Mouse (Mus musculus): ENCODE measurements around the gene Zbtb46. TPM values are rescaled to one million over a fixed set of nuclear protein-coding genes. Genes with fewer than 3 reads are reported as not detected.

The Zbtb46 gene
- polyA plus RNA-seq, 1 experiment = 7.7 TPM

- no peaks in the 10 kb centered on the region for H3K36me3 ChIP-seq (ENCODE audit: control insufficient read depth, insufficient read depth, low read length)
- H3K27ac ChIP-seq (ENCODE audit: insufficient read depth, low read depth, low read length) = no peak within 1 kb of the TSS
- 66% methylated on average over 31 of the region's 31 CpGs for WGBS
- no peak for TF ChIP-seq POLR2A (IDR thresholded peaks at IDR 0.05; ENCODE audit: low read depth, low read length)
- no peak for TF ChIP-seq CTCF (conservative IDR thresholded peaks at IDR 0.05; ENCODE audit: insufficient read depth, insufficient read length, low read depth, low read length)
- H3K4me1 ChIP-seq (ENCODE audit: control insufficient read depth, insufficient read depth, low read length) = no peaks in the 10 kb centered on the region
- H3K27me3 ChIP-seq (replicated peaks; ENCODE audit: control insufficient read depth, insufficient read depth, low read length) = no peaks in the 10 kb centered on the region
- DNase-seq = no peak
- H3K4me3 ChIP-seq (ENCODE audit: insufficient read depth, low read depth, low read length) = no peak within 1 kb of the TSS
Observed at GRCm38 (mm10) chr2:181493156-181493927, 34.1 kb upstream of the Zbtb46 start, which contains the start of gene Abhd16b. TSS of gene Abhd16b (plus strand) at chr2:181493206.

- whole genome bisulfite sequencing = 35% methylated on average over 3 of the region's 3 CpGs
- H3K36me3 ChIP-seq (ENCODE audit: control insufficient read depth, insufficient read depth, low read length) = no peaks in the 10 kb centered on the region
- TF ChIP-seq POLR2A (IDR thresholded peaks at IDR 0.05; ENCODE audit: low read depth, low read length) (no peak), CTCF (conservative IDR thresholded peaks at IDR 0.05; ENCODE audit: insufficient read depth, insufficient read length, low read depth, low read length) (no peak)
- H3K27ac ChIP-seq (ENCODE audit: insufficient read depth, low read depth, low read length) = no peak overlapping the region
- no peaks in the 10 kb centered on the region; the same call in 1 of the 2 replicates for H3K4me1 ChIP-seq (ENCODE audit: control insufficient read depth, insufficient read depth, low read length)
- no peak for DNase-seq
- no peak overlapping the region for H3K4me3 ChIP-seq (ENCODE audit: insufficient read depth, low read depth, low read length)
- H3K27me3 ChIP-seq (replicated peaks; ENCODE audit: control insufficient read depth, insufficient read depth, low read length) = no peaks in the 10 kb centered on the region
Observed at GRCm38 (mm10) chr2:181492206-181492605, 33.0 kb upstream of the Zbtb46 start.

GRCm38 (mm10) chr2:181491432-181492205 is 32.4 kb upstream of the Zbtb46 start:
- Histone ChIP-seq H3K27ac (ENCODE audit: insufficient read depth, low read depth, low read length) (no peak overlapping the region), H3K27me3 (replicated peaks; ENCODE audit: control insufficient read depth, insufficient read depth, low read length) (no peaks in the 10 kb centered on the region), H3K4me3 (ENCODE audit: insufficient read depth, low read depth, low read length) (no peak overlapping the region), H3K36me3 (ENCODE audit: control insufficient read depth, insufficient read depth, low read length) (no peaks in the 10 kb centered on the region), H3K4me1 (ENCODE audit: control insufficient read depth, insufficient read depth, low read length) (no peaks in the 10 kb centered on the region; the same call in 1 of the 2 replicates)
- TF ChIP-seq CTCF (conservative IDR thresholded peaks at IDR 0.05; ENCODE audit: insufficient read depth, insufficient read length, low read depth, low read length) (no peak), POLR2A (IDR thresholded peaks at IDR 0.05; ENCODE audit: low read depth, low read length) (no peak)
- 48% methylated on average over 7 of the region's 7 CpGs for WGBS
- DNase-seq = peak; percentile 45

GRCm38 (mm10) chr2:181487338-181488277 is 28.4 kb upstream of the Zbtb46 start:
- WGBS = 29% methylated on average over 5 of the region's 5 CpGs
- Histone ChIP-seq H3K4me3 (ENCODE audit: insufficient read depth, low read depth, low read length) (no peak overlapping the region), H3K27ac (ENCODE audit: insufficient read depth, low read depth, low read length) (peak overlapping the region; percentile 89), H3K4me1 (ENCODE audit: control insufficient read depth, insufficient read depth, low read length) (no peaks in the 10 kb centered on the region; the same call in 1 of the 2 replicates), H3K27me3 (replicated peaks; ENCODE audit: control insufficient read depth, insufficient read depth, low read length) (no peaks in the 10 kb centered on the region), H3K36me3 (ENCODE audit: control insufficient read depth, insufficient read depth, low read length) (no peaks in the 10 kb centered on the region)
- no peak for TF ChIP-seq CTCF (conservative IDR thresholded peaks at IDR 0.05; ENCODE audit: insufficient read depth, insufficient read length, low read depth, low read length)
- TF ChIP-seq POLR2A (IDR thresholded peaks at IDR 0.05; ENCODE audit: low read depth, low read length) = no peak
- peak; percentile 88 for DNase-seq

GRCm38 (mm10) chr2:181485741-181486140 is 26.5 kb upstream of the Zbtb46 start:
- Histone ChIP-seq H3K4me1 (ENCODE audit: control insufficient read depth, insufficient read depth, low read length) (no peaks in the 10 kb centered on the region; the same call in 1 of the 2 replicates), H3K36me3 (ENCODE audit: control insufficient read depth, insufficient read depth, low read length) (no peaks in the 10 kb centered on the region), H3K4me3 (ENCODE audit: insufficient read depth, low read depth, low read length) (no peak overlapping the region), H3K27ac (ENCODE audit: insufficient read depth, low read depth, low read length) (no peak overlapping the region), H3K27me3 (replicated peaks; ENCODE audit: control insufficient read depth, insufficient read depth, low read length) (no peaks in the 10 kb centered on the region)
- TF ChIP-seq POLR2A (IDR thresholded peaks at IDR 0.05; ENCODE audit: low read depth, low read length) (no peak), CTCF (conservative IDR thresholded peaks at IDR 0.05; ENCODE audit: insufficient read depth, insufficient read length, low read depth, low read length) (no peak)
- 43% methylated on average over 1 of the region's 1 CpGs for WGBS
- DNase-seq = no peak

- peak overlapping the region; percentile 42; the same call in 1 of the 2 replicates for H3K27ac ChIP-seq (ENCODE audit: insufficient read depth, low read depth, low read length)
- DNase-seq = peak; percentile 46
- no peaks in the 10 kb centered on the region; the same call in 1 of the 2 replicates for H3K4me1 ChIP-seq (ENCODE audit: control insufficient read depth, insufficient read depth, low read length)
- 70% methylated on average over 6 of the region's 6 CpGs for WGBS
- TF ChIP-seq POLR2A (IDR thresholded peaks at IDR 0.05; ENCODE audit: low read depth, low read length) = no peak
- no peak for TF ChIP-seq CTCF (conservative IDR thresholded peaks at IDR 0.05; ENCODE audit: insufficient read depth, insufficient read length, low read depth, low read length)
- no peaks in the 10 kb centered on the region for H3K36me3 ChIP-seq (ENCODE audit: control insufficient read depth, insufficient read depth, low read length)
- no peaks in the 10 kb centered on the region for H3K27me3 ChIP-seq (replicated peaks; ENCODE audit: control insufficient read depth, insufficient read depth, low read length)
- H3K4me3 ChIP-seq (ENCODE audit: insufficient read depth, low read depth, low read length) = no peak overlapping the region
Observed at GRCm38 (mm10) chr2:181484456-181485233, 25.4 kb upstream of the Zbtb46 start.

Data from kidney, adult 2 months (tissue).